Mouse (Mus musculus): Measurements from ENCODE around the gene Olfr1223. TPM values are rescaled to one million over a fixed set of nuclear protein-coding genes. Genes with fewer than 3 reads are reported as not detected.
"Not testable (repeated sequence)": the region's sequence is repeated elsewhere in the genome, so short reads cannot be mapped to it uniquely, and the experiment has no call there.

The Olfr1223 gene
- not detected in 2 replicates for polyA plus RNA-seq (2012; rRNA removed)

DNA sequence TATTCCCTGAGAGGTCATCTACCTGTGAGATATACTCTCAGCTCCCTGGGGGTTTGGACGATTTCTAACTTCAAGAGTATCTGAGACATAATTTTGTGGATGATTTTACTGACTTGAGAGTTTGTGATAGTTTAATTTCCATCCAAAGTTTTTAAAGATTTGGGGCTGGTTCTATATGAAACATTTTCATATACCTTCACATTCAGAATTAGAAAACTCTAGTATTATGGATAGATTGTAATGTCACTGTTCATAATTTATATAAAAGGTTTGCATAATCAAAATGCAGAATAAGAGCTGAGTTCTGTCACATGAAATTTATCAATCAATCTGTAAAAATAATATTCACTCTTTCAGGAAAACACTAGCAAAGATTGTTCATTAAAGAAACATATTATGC is at the start of gene Olfr1223:
Gene Olfr1223 (minus strand): TSS at position 101 of the 400 bp plus-strand sequence.
- DNase-seq (ENCODE audit: low spot score), result no peak

DNA sequence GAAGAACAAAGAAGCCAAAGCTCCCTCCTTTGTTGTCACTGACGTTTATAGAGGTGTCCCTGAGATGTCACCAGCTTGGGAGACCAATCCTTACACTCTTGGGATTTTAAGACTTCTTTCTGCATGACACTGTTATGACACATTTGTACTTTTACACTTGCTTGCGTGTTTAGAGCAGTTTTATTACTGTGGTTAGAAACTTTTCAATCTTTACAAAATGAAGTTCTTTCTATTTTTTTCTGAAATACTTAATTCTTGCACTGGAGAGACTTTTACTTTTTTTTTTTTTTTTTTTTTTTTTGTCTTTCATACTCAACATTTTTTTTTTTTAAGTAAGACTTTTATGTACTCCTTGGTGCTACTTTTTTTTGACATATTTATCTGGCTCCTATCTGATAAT is 48.6 kb upstream of the Olfr1223 start, which contains the start of gene Olfr1226:
Gene Olfr1226 (minus strand): TSS at position 101 of the 400 bp plus-strand sequence.
- DNase-seq (ENCODE audit: low spot score), result no peak

DNA sequence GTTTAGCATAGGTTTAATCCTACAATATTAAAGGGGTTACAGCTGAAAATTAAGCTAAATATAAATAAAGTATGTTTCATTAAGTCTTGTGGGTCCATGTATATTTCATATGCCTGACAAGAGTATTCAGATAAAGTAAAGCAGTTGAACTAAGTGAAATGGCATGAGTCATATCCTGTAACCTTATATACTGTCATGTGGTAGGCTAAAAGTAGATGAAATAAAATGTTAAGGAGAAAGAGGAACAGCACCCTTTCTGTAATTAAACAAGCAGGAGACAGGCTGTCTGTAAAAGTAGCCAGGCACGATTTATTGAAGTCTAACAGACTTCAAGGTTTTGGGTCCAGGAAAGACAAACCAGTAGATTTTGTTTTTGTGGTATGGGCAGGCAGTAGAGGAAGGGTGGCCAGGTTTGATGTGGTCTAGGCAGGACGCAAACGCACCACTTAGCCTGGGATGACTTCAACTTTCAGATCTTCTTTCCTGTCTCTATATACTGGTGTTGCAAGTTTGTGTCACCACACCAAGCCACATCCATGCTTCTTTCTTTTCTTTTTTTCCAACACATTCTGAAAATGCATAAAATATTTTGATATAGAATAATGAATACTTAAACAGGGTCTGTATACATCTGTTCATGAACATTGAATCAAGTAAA is 45.1 kb upstream of the Olfr1223 start:
- no peak for DNase-seq (ENCODE audit: low spot score)

DNA sequence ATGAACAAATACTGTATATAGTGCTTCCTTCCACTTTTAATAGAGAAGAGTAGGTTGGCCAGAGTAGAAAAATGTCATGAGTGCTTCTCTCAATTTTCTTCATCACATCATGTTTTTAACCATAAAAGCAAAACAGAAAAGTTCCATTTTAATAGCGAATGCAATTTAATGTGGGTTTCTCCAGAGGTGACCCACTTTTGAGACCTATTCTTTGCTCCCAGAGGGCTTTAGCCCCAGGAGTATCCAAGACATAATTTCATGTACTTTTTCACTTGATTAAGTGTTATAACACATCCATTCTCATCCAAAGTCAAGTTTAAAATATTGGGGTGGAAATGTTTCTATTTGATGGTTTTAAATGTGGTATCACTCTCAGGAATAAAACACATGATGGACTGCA is 23.2 kb upstream of the Olfr1223 start, which contains the start of gene Olfr1225:
Gene Olfr1225 (minus strand): TSS at position 101 of the 400 bp plus-strand sequence.
- no peak for DNase-seq (ENCODE audit: low spot score)

DNA sequence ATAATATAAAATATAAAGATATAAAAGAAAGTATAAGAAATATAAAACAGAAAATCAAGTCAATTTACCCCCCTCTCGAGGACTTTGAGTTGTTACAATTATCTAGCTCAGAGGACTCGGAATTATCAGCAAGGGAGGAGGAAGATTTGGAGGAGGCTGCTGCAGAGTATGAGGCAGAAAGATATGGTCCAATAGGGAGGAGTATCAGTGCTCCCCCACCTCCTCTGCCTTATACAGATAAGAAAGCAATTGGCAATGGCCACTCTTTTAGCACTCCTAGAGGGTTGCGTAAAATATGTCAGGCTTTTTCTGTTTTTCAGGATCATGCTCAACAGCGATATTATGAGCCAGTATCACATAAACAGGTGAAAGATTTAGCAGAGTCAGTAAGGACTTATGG is 13.4 kb upstream of the Olfr1223 start:
- not testable (repeated sequence) for DNase-seq (ENCODE audit: low spot score)

DNA sequence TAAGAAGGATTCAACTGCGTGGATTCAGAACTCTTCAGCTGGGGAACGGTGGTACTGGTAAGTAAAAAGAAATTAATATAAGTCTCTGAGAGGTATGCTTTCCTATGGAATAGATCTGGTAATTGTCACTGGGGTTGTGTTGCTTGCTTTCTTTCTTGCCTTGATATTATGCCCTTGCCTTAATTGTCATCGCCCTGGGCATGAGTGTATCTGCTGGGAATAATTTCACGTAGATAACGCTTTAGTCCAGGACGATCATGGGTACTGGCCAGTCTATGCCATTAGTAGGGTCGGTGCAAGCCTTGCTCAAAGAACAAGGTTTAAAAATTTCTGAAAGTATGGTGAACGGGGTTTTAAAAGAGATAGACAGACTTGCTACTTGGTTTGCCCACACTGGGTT is 12.6 kb upstream of the Olfr1223 start, which contains the start of gene Olfr1224-ps1:
Gene Olfr1224-ps1 (minus strand): TSS at position 101 of the 400 bp plus-strand sequence.
- not testable (repeated sequence) for DNase-seq (ENCODE audit: low spot score)

DNA sequence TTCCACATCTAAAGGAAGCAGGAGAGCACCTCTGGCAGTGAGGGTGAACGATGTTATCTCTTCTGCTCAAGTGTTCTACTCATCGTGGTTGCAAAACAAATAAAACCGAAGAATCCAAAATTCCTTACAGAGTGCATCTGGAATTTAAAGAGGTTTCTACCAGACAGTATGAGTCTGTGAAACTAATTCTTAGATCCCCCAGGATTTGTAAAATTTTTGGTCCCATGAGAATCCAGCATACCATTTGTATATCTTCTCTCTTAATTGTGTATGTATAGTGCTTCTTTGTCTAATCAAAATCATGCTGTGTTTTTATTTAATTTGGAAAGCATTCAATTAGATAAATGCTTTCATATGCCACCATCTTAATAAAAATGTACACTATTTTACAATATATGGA is 18.4 kb downstream of the Olfr1223 start, which contains the start of gene Olfr1222:
Gene Olfr1222 (minus strand): TSS at position 101 of the 400 bp plus-strand sequence.
- DNase-seq (ENCODE audit: low spot score), result no peak

DNA sequence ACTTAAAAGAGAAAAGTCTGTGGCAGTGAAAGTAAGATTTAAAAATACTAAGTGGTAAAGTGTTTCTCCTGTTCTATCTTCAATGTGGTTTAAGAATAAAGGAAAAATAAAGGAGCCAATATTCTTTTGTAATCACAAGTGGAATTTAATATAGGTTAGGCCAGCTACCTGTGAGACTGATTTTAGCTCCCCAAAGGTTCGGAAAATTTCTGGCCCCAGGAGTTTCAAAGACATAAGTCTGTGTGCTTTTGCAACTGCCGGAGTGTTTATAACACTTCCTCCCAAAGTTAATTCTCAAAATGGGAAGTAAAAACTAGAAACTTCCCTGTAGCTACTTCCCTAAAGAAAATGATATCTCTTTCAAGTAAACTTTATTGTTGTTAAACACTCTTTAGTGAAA is 34.2 kb downstream of the Olfr1223 start, which contains the start of gene Olfr1221:
Gene Olfr1221 (minus strand): TSS at position 101 of the 400 bp plus-strand sequence.
- no peak for DNase-seq (ENCODE audit: low spot score)

DNA sequence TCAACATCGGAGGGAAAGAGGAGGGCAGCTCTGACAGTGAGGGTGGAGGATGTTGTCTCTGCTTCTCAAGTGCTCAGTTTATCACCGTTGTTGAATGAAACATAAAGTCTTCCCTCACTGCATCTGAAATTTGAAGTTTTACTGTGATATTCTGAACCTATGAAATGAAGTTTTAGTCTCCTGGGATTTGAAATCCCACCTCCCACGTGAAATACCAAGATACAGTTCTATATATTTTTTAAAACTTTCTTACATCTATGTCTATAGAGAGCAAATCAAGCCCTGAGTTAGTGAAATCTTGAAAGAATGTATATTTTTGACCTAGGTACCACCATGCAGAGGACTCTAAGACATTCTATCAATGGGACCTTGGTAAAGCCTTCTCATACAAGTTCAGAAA is 44.6 kb downstream of the Olfr1223 start, which contains the start of gene Olfr1220:
Gene Olfr1220 (minus strand): TSS at position 101 of the 400 bp plus-strand sequence.
- no peak for DNase-seq (ENCODE audit: low spot score)

DNA sequence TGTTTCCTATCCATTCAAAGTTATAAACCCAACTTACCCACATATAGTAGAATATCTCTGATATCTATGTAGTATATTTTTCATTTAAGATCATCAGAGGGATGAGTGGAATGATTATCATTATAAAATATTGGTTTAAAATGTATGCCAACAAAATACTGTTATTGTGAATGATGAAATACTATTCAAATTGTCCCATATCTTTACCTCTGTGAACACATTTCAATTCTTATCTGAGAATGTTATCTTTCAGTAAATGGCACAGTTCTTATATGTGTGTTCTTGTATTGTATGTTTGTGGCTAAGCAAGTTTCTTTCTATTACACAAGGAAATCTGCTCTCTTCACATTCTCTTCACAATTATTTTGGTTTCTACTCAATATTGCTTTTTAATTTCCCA is 45.7 kb downstream of the Olfr1223 start:
- no peak for DNase-seq (ENCODE audit: low spot score)

DNA sequence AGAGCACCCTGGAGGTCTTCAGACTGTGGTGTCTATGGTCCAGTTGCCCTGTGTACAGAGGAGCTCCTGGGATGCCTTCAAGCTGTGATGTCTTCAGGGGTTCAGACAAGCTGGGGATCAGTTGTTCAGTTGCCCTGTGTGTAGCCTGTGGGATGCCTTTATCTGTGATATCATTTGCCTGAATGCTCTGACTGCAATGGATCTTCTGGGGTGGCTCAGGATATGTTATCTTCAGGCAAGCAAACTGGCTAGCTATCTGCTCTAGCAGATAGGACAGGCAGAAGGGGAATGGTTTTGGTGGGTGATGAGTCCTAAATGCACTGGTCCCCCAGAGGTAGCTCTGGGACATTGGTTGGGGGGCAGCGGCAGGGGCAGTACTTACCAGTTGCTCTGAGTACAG is 57.5 kb downstream of the Olfr1223 start:
- no peak for DNase-seq (ENCODE audit: low spot score)

Other genes starting within 250 kb of the Olfr1223 start
- gene Olfr1208, start 249.2 kb downstream of the Olfr1223 start, polyA plus RNA-seq (2012; rRNA removed), result not detected in 2 replicates
- gene Olfr1209, start 236.4 kb downstream of the Olfr1223 start, polyA plus RNA-seq (2012; rRNA removed), result not detected in 2 replicates
- not detected in 2 replicates for gene Olfr1211, start 213.4 kb downstream of the Olfr1223 start, polyA plus RNA-seq (2012; rRNA removed)
- not detected in 2 replicates for gene Olfr1212, start 197.6 kb downstream of the Olfr1223 start, polyA plus RNA-seq (2012; rRNA removed)
- gene Gm13762, start 171.3 kb downstream of the Olfr1223 start, polyA plus RNA-seq (2012; rRNA removed), result not detected in 2 replicates
- gene Olfr1214, start 158.9 kb downstream of the Olfr1223 start, polyA plus RNA-seq (2012; rRNA removed), result not detected in 2 replicates
- gene Olfr1215, start 144.6 kb downstream of the Olfr1223 start, polyA plus RNA-seq (2012; rRNA removed), result not detected in 2 replicates
- gene Olfr1216, start 133.2 kb downstream of the Olfr1223 start, polyA plus RNA-seq (2012; rRNA removed), result not detected in 2 replicates
- gene Olfr1217, start 119.5 kb downstream of the Olfr1223 start, polyA plus RNA-seq (2012; rRNA removed), result not detected in 2 replicates
- not detected in 2 replicates for gene Olfr1218, start 90.4 kb downstream of the Olfr1223 start, polyA plus RNA-seq (2012; rRNA removed)
- gene Olfr1219, start 68.0 kb downstream of the Olfr1223 start, polyA plus RNA-seq (2012; rRNA removed), result not detected in 2 replicates
- gene Olfr1220, start 44.7 kb downstream of the Olfr1223 start, polyA plus RNA-seq (2012; rRNA removed), result not detected in 2 replicates
- not detected in 2 replicates for gene Olfr1221, start 34.3 kb downstream of the Olfr1223 start, polyA plus RNA-seq (2012; rRNA removed)
- not detected in 2 replicates for gene Olfr1222, start 18.5 kb downstream of the Olfr1223 start, polyA plus RNA-seq (2012; rRNA removed)
- not detected in 2 replicates for gene Olfr1224-ps1, start 12.5 kb upstream of the Olfr1223 start, polyA plus RNA-seq (2012; rRNA removed)
- gene Olfr1225, start 23.1 kb upstream of the Olfr1223 start, polyA plus RNA-seq (2012; rRNA removed), result not detected in 2 replicates
- gene Olfr1226, start 48.5 kb upstream of the Olfr1223 start, polyA plus RNA-seq (2012; rRNA removed), result not detected in 2 replicates
- not detected in 2 replicates for gene Olfr1228, start 102.5 kb upstream of the Olfr1223 start, polyA plus RNA-seq (2012; rRNA removed)
- gene Olfr1229, start 136.5 kb upstream of the Olfr1223 start, polyA plus RNA-seq (2012; rRNA removed), result not detected in 2 replicates
- not detected in 2 replicates for gene Olfr1230, start 145.7 kb upstream of the Olfr1223 start, polyA plus RNA-seq (2012; rRNA removed)
- gene Olfr1231, start 155.5 kb upstream of the Olfr1223 start, polyA plus RNA-seq (2012; rRNA removed), result not detected in 2 replicates
- gene Olfr1232, start 178.1 kb upstream of the Olfr1223 start, polyA plus RNA-seq (2012; rRNA removed), result not detected in 2 replicates
- not detected in 2 replicates for gene Olfr1233, start 190.8 kb upstream of the Olfr1223 start, polyA plus RNA-seq (2012; rRNA removed)
- gene Olfr1234, start 213.3 kb upstream of the Olfr1223 start, polyA plus RNA-seq (2012; rRNA removed), result not detected in 2 replicates

Measured in urinary bladder, adult 2 months (tissue).